Mouse (Mus musculus): ENCODE results near the gene Iglon5. TPM values are rescaled to one million over a fixed set of nuclear protein-coding genes. Genes with fewer than 3 reads are reported as not detected.

Gene Iglon5
- polyA plus RNA-seq, 1 experiment from 2014 or later = 0.72 TPM

- no peak overlapping the region for H3K4me2 ChIP-seq (replicated peaks; ENCODE audit: low read depth, low read length)
- H3K27ac ChIP-seq (ENCODE audit: low read depth, low read length) = no peak overlapping the region
- H3K4me1 ChIP-seq (ENCODE audit: control insufficient read depth, insufficient read depth, low read length) = no peaks in the 10 kb centered on the region
- no peaks in the 10 kb centered on the region for H3K9me3 ChIP-seq (ENCODE audit: control insufficient read depth, low read length)
- H3K36me3 ChIP-seq (ENCODE audit: control insufficient read depth, insufficient read depth, low read length) = no peaks in the 10 kb centered on the region
- ATAC-seq (ENCODE audit: low FRiP score, low TSS enrichment) = no peak
- H3K4me3 ChIP-seq (ENCODE audit: low read length) = no peak overlapping the region
- 55% methylated on average over 4 of the region's 4 CpGs for WGBS
- H3K27me3 ChIP-seq (ENCODE audit: control insufficient read depth, insufficient read depth, low read length) = no peaks in the 10 kb centered on the region
- no peak overlapping the region for H3K9ac ChIP-seq (ENCODE audit: low read depth, low read length)
Measured at GRCm38 (mm10) chr7:43511707-43512478, 22.0 kb upstream of the Iglon5 start.

GRCm38 (mm10) chr7:43495343-43496021, 5.6 kb upstream of the Iglon5 start:
- no peak overlapping the region for H3K4me3 ChIP-seq (ENCODE audit: low read length)
- H3K9me3 ChIP-seq (ENCODE audit: control insufficient read depth, low read length) = peaks cover 6% of the 10 kb centered on the region
- no peaks in the 10 kb centered on the region for H3K36me3 ChIP-seq (ENCODE audit: control insufficient read depth, insufficient read depth, low read length)
- H3K27ac ChIP-seq (ENCODE audit: low read depth, low read length) = no peak overlapping the region
- 14% methylated on average over 21 of the region's 21 CpGs for WGBS
- H3K4me1 ChIP-seq (ENCODE audit: control insufficient read depth, insufficient read depth, low read length) = no peaks in the 10 kb centered on the region
- peaks cover 3% of the 10 kb centered on the region; the same call in 1 of the 2 replicates for H3K27me3 ChIP-seq (ENCODE audit: control insufficient read depth, insufficient read depth, low read length)
- 0 out of 2 replicates have a peak overlapping the region, but pooled peaks have one; percentile 8 for H3K4me2 ChIP-seq (replicated peaks; ENCODE audit: low read depth, low read length)
- H3K9ac ChIP-seq (ENCODE audit: low read depth, low read length) = no peak overlapping the region
- peak; percentile 76 for ATAC-seq (ENCODE audit: low FRiP score, low TSS enrichment)

GRCm38 (mm10) chr7:43490861-43491260, 986 bp upstream of the Iglon5 start:
- H3K9me3 ChIP-seq (ENCODE audit: control insufficient read depth, low read length) = no peaks in the 10 kb centered on the region
- no peak overlapping the region for H3K4me2 ChIP-seq (replicated peaks; ENCODE audit: low read depth, low read length)
- H3K9ac ChIP-seq (ENCODE audit: low read depth, low read length) = no peak overlapping the region
- H3K4me3 ChIP-seq (ENCODE audit: low read length) = no peak overlapping the region
- no peaks in the 10 kb centered on the region for H3K36me3 ChIP-seq (ENCODE audit: control insufficient read depth, insufficient read depth, low read length)
- 62% methylated on average over 9 of the region's 9 CpGs for WGBS
- no peak overlapping the region for H3K27ac ChIP-seq (ENCODE audit: low read depth, low read length)
- ATAC-seq (ENCODE audit: low FRiP score, low TSS enrichment) = no peak
- peaks cover 3% of the 10 kb centered on the region for H3K27me3 ChIP-seq (ENCODE audit: control insufficient read depth, insufficient read depth, low read length)
- no peaks in the 10 kb centered on the region for H3K4me1 ChIP-seq (ENCODE audit: control insufficient read depth, insufficient read depth, low read length)

GRCm38 (mm10) chr7:43490182-43490584, 308 bp upstream of the Iglon5 start:
- 2% methylated on average over 3 of the region's 13 CpGs for WGBS
- Histone ChIP-seq H3K27me3 (ENCODE audit: control insufficient read depth, insufficient read depth, low read length) (peaks cover 3% of the 10 kb centered on the region), H3K27ac (ENCODE audit: low read depth, low read length) (no peak overlapping the region), H3K9me3 (ENCODE audit: control insufficient read depth, low read length) (no peaks in the 10 kb centered on the region), H3K4me1 (ENCODE audit: control insufficient read depth, insufficient read depth, low read length) (no peaks in the 10 kb centered on the region), H3K4me2 (replicated peaks; ENCODE audit: low read depth, low read length) (peak overlapping the region; percentile 83), H3K9ac (ENCODE audit: low read depth, low read length) (peak overlapping the region; percentile 60; the same call in 1 of the 2 replicates), H3K36me3 (ENCODE audit: control insufficient read depth, insufficient read depth, low read length) (no peaks in the 10 kb centered on the region), H3K4me3 (ENCODE audit: low read length) (peak overlapping the region; percentile 48)
- ATAC-seq (ENCODE audit: low FRiP score, low TSS enrichment) = peak; percentile 89

- Histone ChIP-seq H3K4me2 (replicated peaks; ENCODE audit: low read depth, low read length) (no peak overlapping the region), H3K4me3 (ENCODE audit: low read length) (no peak overlapping the region), H3K27me3 (ENCODE audit: control insufficient read depth, insufficient read depth, low read length) (peaks cover 3% of the 10 kb centered on the region), H3K9me3 (ENCODE audit: control insufficient read depth, low read length) (no peaks in the 10 kb centered on the region), H3K4me1 (ENCODE audit: control insufficient read depth, insufficient read depth, low read length) (no peaks in the 10 kb centered on the region), H3K9ac (ENCODE audit: low read depth, low read length) (no peak overlapping the region), H3K36me3 (ENCODE audit: control insufficient read depth, insufficient read depth, low read length) (no peaks in the 10 kb centered on the region), H3K27ac (ENCODE audit: low read depth, low read length) (no peak overlapping the region)
- 39% methylated on average over 5 of the region's 5 CpGs for WGBS
- no peak for ATAC-seq (ENCODE audit: low FRiP score, low TSS enrichment)
Measured at GRCm38 (mm10) chr7:43488646-43489045, 1.2 kb downstream of the Iglon5 start.

- no peak overlapping the region for H3K9ac ChIP-seq (ENCODE audit: low read depth, low read length)
- no peaks in the 10 kb centered on the region for H3K9me3 ChIP-seq (ENCODE audit: control insufficient read depth, low read length)
- no peaks in the 10 kb centered on the region for H3K36me3 ChIP-seq (ENCODE audit: control insufficient read depth, insufficient read depth, low read length)
- H3K27me3 ChIP-seq (ENCODE audit: control insufficient read depth, insufficient read depth, low read length) = peaks cover 7% of the 10 kb centered on the region; the same call in 1 of the 2 replicates
- 6% methylated on average over 10 of the region's 10 CpGs for WGBS
- H3K4me1 ChIP-seq (ENCODE audit: control insufficient read depth, insufficient read depth, low read length) = 0 out of 2 replicates have a peak, but pooled peaks cover 6% of the 10 kb centered on the region
- no peak overlapping the region for H3K27ac ChIP-seq (ENCODE audit: low read depth, low read length)
- no peak overlapping the region for H3K4me3 ChIP-seq (ENCODE audit: low read length)
- H3K4me2 ChIP-seq (replicated peaks; ENCODE audit: low read depth, low read length) = no peak overlapping the region
- ATAC-seq (ENCODE audit: low FRiP score, low TSS enrichment) = no peak; the same call in 1 of the 2 replicates
Measured at GRCm38 (mm10) chr7:43483236-43483635, 6.6 kb downstream of the Iglon5 start.

GRCm38 (mm10) chr7:43482090-43482716, 7.7 kb downstream of the Iglon5 start:
- Histone ChIP-seq H3K27ac (ENCODE audit: low read depth, low read length) (no peak overlapping the region), H3K9me3 (ENCODE audit: control insufficient read depth, low read length) (no peaks in the 10 kb centered on the region), H3K4me1 (ENCODE audit: control insufficient read depth, insufficient read depth, low read length) (0 out of 2 replicates have a peak, but pooled peaks cover 6% of the 10 kb centered on the region), H3K9ac (ENCODE audit: low read depth, low read length) (no peak overlapping the region), H3K4me2 (replicated peaks; ENCODE audit: low read depth, low read length) (no peak overlapping the region), H3K4me3 (ENCODE audit: low read length) (no peak overlapping the region), H3K36me3 (ENCODE audit: control insufficient read depth, insufficient read depth, low read length) (no peaks in the 10 kb centered on the region), H3K27me3 (ENCODE audit: control insufficient read depth, insufficient read depth, low read length) (peaks cover 16% of the 10 kb centered on the region; the same call in 1 of the 2 replicates)
- 36% methylated on average over 8 of the region's 8 CpGs for WGBS
- peak; percentile 80 for ATAC-seq (ENCODE audit: low FRiP score, low TSS enrichment)

GRCm38 (mm10) chr7:43481191-43481590, 8.7 kb downstream of the Iglon5 start:
- peaks cover 25% of the 10 kb centered on the region for H3K27me3 ChIP-seq (ENCODE audit: control insufficient read depth, insufficient read depth, low read length)
- no peak overlapping the region for H3K9ac ChIP-seq (ENCODE audit: low read depth, low read length)
- H3K4me1 ChIP-seq (ENCODE audit: control insufficient read depth, insufficient read depth, low read length) = 0 out of 2 replicates have a peak, but pooled peaks cover 6% of the 10 kb centered on the region
- no peak overlapping the region for H3K27ac ChIP-seq (ENCODE audit: low read depth, low read length)
- WGBS = 78% methylated on average over 3 of the region's 3 CpGs
- no peak overlapping the region for H3K4me3 ChIP-seq (ENCODE audit: low read length)
- ATAC-seq (ENCODE audit: low FRiP score, low TSS enrichment) = no peak
- H3K9me3 ChIP-seq (ENCODE audit: control insufficient read depth, low read length) = no peaks in the 10 kb centered on the region
- no peak overlapping the region for H3K4me2 ChIP-seq (replicated peaks; ENCODE audit: low read depth, low read length)
- H3K36me3 ChIP-seq (ENCODE audit: control insufficient read depth, insufficient read depth, low read length) = no peaks in the 10 kb centered on the region
